Mouse (Mus musculus) liver, adult 2 months (tissue): ENCODE measurements around the gene Ets1.

Source experiments
- CTCF ChIP-seq: fragments of 200-500 bp; IDR thresholded peaks from 2 replicates; pipeline ENCODE4 v1.5.1; 2011; ENCODE audit warnings: low read depth, low read length, control low read depth
- POLR2A ChIP-seq: fragments of 200-500 bp; IDR thresholded peaks from 2 replicates; pipeline ENCODE4 v1.6.1; 2011; ENCODE audit warnings: low read length, control low read depth; ENCODE audit not compliant: insufficient read depth; ENCODE audit errors: extremely low read depth

DNA sequence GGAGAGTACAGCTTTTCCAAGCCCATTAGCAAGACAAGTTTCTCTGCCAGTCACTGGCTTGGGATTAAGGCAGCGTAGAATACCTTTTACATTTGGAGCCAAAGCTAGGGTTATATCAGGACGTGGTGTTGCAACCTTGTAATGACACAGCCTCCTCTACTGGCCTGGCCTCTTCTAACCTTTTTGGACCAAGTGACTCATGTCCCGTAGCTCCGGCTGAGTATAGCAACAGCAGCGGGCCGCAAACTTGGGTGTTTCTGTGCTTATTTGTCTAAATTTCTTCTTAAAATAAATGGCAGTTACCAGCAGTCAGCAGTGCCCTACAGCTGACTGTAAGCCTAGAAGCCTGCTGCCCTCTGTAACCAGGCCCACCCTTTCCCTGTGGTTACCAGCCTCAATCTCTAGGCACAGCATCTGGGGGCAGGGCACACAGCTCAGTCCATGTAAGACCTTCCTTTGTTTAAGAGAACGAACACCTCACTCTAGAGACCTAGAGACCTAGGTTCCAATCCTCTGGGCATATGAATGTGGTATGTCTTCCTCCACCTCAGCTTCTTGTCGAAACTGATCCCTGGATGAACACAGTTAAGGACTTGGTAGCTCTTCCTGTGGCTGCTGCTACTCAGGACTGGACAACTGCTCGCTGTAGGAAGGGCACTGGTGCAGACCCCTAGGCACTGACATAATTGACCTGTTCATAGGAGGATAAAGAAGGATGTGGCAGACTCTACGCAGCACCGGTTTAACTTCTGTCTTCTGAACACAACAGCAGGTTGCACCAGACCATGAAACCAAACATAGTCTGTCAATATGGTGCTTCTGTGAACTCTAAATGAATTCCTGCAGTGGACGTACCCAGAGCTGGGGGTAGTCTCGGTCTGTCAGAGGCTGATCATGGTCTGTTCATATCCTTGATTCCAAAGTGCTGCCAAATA, 94.9 kb downstream of the Ets1 start:
- no peak for TF ChIP-seq CTCF
- no peak for TF ChIP-seq POLR2A
